Mouse (Mus musculus) heart, embryonic 14.5 days (tissue): ENCODE measurements around the gene Pik3r4. TPM values are rescaled to one million over a fixed set of nuclear protein-coding genes. Genes with fewer than 3 reads are reported as not detected.
"Not testable (repeated sequence)": the region's sequence is repeated elsewhere in the genome, so short reads cannot be mapped to it uniquely, and the experiment has no call there.

Experiments
- ATAC-seq: fragments of 200-750 bp; cut with Nextera tagmentation; 2 replicates; pipeline ENCODE4 v1.8.0; 2017; ENCODE audit warnings: low read depth, moderate TSS enrichment; ENCODE audit not compliant: insufficient number of reproducible peaks, insufficient read depth, low FRiP score
- H3K27ac ChIP-seq, 2 experiments: fragments of 200-500 bp in 1 of 2; fragments of 300-500 bp in 1 of 2; sonication (generic) in 1 of 2; replicated peaks in 1 of 2; 2 replicates each; pipeline ENCODE4 v1.5.1; 2012 to 2014; ENCODE audit warnings: low read depth in 2 of 2, low read length in 2 of 2, control low read depth in 1 of 2, mild to moderate bottlenecking in 1 of 2, mixed read lengths in 1 of 2; ENCODE audit not compliant: control insufficient read depth in 1 of 2, insufficient read depth in 1 of 2
- H3K27me3 ChIP-seq: fragments of 300-500 bp; sonication (generic); 2 replicates; pipeline ENCODE4 v1.6.1; 2014; ENCODE audit warnings: mild to moderate bottlenecking, low read length, control low read depth; ENCODE audit not compliant: control insufficient read depth, insufficient read depth
- H3K36me3 ChIP-seq: fragments of 300-500 bp; sonication (generic); 2 replicates; pipeline ENCODE4 v1.6.1; 2014; ENCODE audit warnings: mild to moderate bottlenecking, control low read depth, low read length, mixed read lengths; ENCODE audit not compliant: control insufficient read depth, insufficient read depth
- H3K4me1 ChIP-seq, 2 experiments: fragments of 200-500 bp in 1 of 2; fragments of 300-500 bp in 1 of 2; sonication (generic) in 1 of 2; 2 replicates each; pipeline ENCODE4 v1.6.1; 2012 to 2014; ENCODE audit warnings: low read length in 2 of 2, control low read depth in 1 of 2, mixed read lengths in 1 of 2; ENCODE audit not compliant: control insufficient read depth in 2 of 2, insufficient read depth in 2 of 2
- H3K4me2 ChIP-seq: fragments of 300-500 bp; sonication (generic); 2 replicates; pipeline ENCODE4 v1.6.1; 2014; ENCODE audit warnings: mild to moderate bottlenecking, low read length
- H3K4me3 ChIP-seq, 2 experiments: fragments of 200-500 bp in 1 of 2; fragments of 300-500 bp in 1 of 2; sonication (generic) in 1 of 2; 2 replicates each; pipeline ENCODE4 v1.5.1; 2012 to 2014; ENCODE audit warnings: low read length in 2 of 2, mild to moderate bottlenecking in 2 of 2, control low read depth in 1 of 2, low read depth in 1 of 2, moderate library complexity in 1 of 2; ENCODE audit not compliant: control insufficient read depth in 1 of 2, insufficient read depth in 1 of 2
- H3K9ac ChIP-seq: fragments of 300-500 bp; sonication (generic); 2 replicates; pipeline ENCODE4 v1.6.1; 2014; ENCODE audit warnings: mild to moderate bottlenecking, low read length
- H3K9me3 ChIP-seq: fragments of 300-500 bp; sonication (generic); 2 replicates; pipeline ENCODE4 v1.6.1; 2016; ENCODE audit warnings: low read length, control low read depth; ENCODE audit not compliant: control insufficient read depth
- WGBS: fragments of 180-500 bp; shearing (Covaris S2); extraction: QIAGEN DNeasy Blood & Tissue Kit; methylation state at CpG from one replicate; pipeline ENCODE4 v1.1.7; 2014; 5-methylcytosine and 5-hydroxymethylcytosine counted together
- polyA plus RNA-seq: library from polyadenylated mRNA; unstranded; fragments of >200 nt; fragmentation: Nextera tagmentation; extraction: Ambion mirVana; gene quantifications from 2 replicates; pipeline ENCODE4 v1.2.1, GENCODE M21; 2014

Pik3r4 gene
- polyA plus RNA-seq, 1 experiment from 2014 or later = 19.8 TPM

- peaks cover 19% of the 10 kb centered on the region for H3K36me3 ChIP-seq
- not testable (repeated sequence) for ATAC-seq, H3K4me1 ChIP-seq, H3K27me3 ChIP-seq, H3K9me3 ChIP-seq, H3K27ac ChIP-seq, H3K4me3 ChIP-seq, H3K4me2 ChIP-seq, H3K9ac ChIP-seq
- WGBS = 63% methylated on average over 6 of the region's 6 CpGs
These were observed 1.4 kb upstream of the Pik3r4 start for GRCm38 (mm10) chr9:105641377-105641776.

DNA sequence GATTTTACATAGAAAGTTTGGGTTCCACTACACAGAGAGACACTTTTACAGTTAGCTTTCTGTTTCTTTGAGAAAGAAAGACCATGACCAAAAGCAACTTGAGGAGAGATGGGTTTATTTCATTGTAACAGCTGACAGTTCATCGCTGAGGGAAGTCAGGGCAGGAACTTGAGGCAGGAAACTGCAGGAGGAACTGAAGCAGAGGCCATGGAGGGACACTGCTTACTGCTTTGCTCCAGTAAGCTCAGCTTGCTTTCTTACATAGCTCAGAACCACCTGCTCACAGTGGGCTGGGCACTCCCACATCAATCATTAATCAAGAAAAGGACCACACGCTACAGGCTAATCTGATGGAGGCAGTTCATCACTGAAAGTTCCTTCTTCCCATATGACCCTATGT is 13.4 kb downstream of the Pik3r4 start:
- 75% methylated on average over 2 of the region's 2 CpGs for WGBS
- Histone ChIP-seq H3K9ac (no peak overlapping the region), H3K27me3 (no peaks in the 10 kb centered on the region), H3K36me3 (peaks cover 73% of the 10 kb centered on the region), H3K4me2 (no peak overlapping the region), H3K4me3 (no peak overlapping the region), H3K9me3 (no peaks in the 10 kb centered on the region), H3K4me1 (no peaks in the 10 kb centered on the region), H3K27ac (no peak overlapping the region)
- ATAC-seq = no peak

DNA sequence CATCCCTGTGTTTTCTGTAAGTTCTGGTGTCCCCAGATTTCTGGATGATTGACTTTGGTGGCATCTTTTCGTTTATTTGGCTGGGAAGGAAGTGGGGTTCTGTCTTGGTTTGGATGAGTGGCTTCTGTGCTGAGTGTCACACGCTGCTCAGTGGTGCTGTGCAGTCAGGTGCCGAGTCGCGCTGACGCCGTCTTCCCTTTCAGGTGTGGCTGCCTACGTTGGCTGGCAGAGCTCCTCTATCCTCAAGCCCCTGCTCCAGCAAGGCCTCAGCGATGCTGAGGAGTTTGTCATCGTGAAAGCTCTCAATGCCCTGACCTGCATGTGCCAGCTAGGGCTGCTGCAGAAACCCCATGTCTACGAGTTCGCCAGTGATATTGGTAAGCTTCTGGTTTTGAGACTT is 15.4 kb downstream of the Pik3r4 start:
- 94% methylated on average over 12 of the region's 12 CpGs for WGBS
- ATAC-seq = no peak
- H3K4me1 ChIP-seq = no peaks in the 10 kb centered on the region
- no peak overlapping the region for H3K4me2 ChIP-seq
- H3K27me3 ChIP-seq = no peaks in the 10 kb centered on the region
- H3K27ac ChIP-seq = no peak overlapping the region
- no peak overlapping the region for H3K4me3 ChIP-seq
- no peaks in the 10 kb centered on the region for H3K9me3 ChIP-seq
- H3K9ac ChIP-seq = no peak overlapping the region
- H3K36me3 ChIP-seq = peaks cover 76% of the 10 kb centered on the region

GRCm38 (mm10) chr9:105659877-105660276 is 17.1 kb downstream of the Pik3r4 start:
- H3K4me2 ChIP-seq = no peak overlapping the region
- H3K27me3 ChIP-seq = no peaks in the 10 kb centered on the region
- H3K9me3 ChIP-seq = no peaks in the 10 kb centered on the region
- peaks cover 75% of the 10 kb centered on the region for H3K36me3 ChIP-seq
- no peaks in the 10 kb centered on the region for H3K4me1 ChIP-seq
- ATAC-seq = no peak
- WGBS = 92% methylated on average over 6 of the region's 6 CpGs
- H3K27ac ChIP-seq = no peak overlapping the region
- H3K4me3 ChIP-seq = no peak overlapping the region
- H3K9ac ChIP-seq = no peak overlapping the region

- no peak overlapping the region for H3K9ac ChIP-seq
- H3K4me1 ChIP-seq = no peaks in the 10 kb centered on the region
- no peak overlapping the region for H3K27ac ChIP-seq
- ATAC-seq = no peak
- H3K27me3 ChIP-seq = no peaks in the 10 kb centered on the region
- H3K4me2 ChIP-seq = no peak overlapping the region
- no peak overlapping the region for H3K4me3 ChIP-seq
- H3K9me3 ChIP-seq = no peaks in the 10 kb centered on the region
- 74% methylated on average over 7 of the region's 7 CpGs for WGBS
- H3K36me3 ChIP-seq = peaks cover 81% of the 10 kb centered on the region
These were observed 22.5 kb downstream of the Pik3r4 start for GRCm38 (mm10) chr9:105665269-105665668.

DNA sequence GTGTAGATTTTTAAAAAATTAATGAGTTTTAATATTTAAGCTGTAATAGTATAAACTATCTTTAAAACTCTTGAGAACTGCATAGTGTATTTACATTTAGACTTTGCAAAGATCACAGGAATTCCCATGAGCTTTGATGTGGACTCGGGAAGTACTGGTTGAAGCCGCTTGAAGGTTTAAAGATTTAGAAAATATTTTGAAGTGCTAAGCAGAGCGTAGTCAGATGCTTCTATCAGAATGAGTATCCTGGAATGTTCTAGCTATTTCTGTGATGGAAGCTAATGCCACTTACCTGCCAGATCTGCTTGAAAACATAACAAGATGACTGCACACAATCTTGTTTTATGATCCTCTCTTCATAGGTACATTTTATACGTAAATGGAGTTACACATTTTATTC is 28.1 kb downstream of the Pik3r4 start:
- WGBS = 92% methylated on average over 4 of the region's 4 CpGs
- no peaks in the 10 kb centered on the region for H3K27me3 ChIP-seq
- no peak overlapping the region for H3K4me3 ChIP-seq
- no peak for ATAC-seq
- H3K27ac ChIP-seq = no peak overlapping the region
- no peaks in the 10 kb centered on the region for H3K9me3 ChIP-seq
- H3K4me2 ChIP-seq = no peak overlapping the region
- H3K36me3 ChIP-seq = peaks cover 82% of the 10 kb centered on the region
- no peak overlapping the region for H3K9ac ChIP-seq
- no peaks in the 10 kb centered on the region for H3K4me1 ChIP-seq

- H3K9me3 ChIP-seq = no peaks in the 10 kb centered on the region
- no peak overlapping the region for H3K4me3 ChIP-seq
- H3K27ac ChIP-seq = no peak overlapping the region
- ATAC-seq = no peak
- no peak overlapping the region for H3K4me2 ChIP-seq
- WGBS = 77% methylated on average over 2 of the region's 2 CpGs
- H3K27me3 ChIP-seq = no peaks in the 10 kb centered on the region
- no peaks in the 10 kb centered on the region for H3K4me1 ChIP-seq
- no peak overlapping the region for H3K9ac ChIP-seq
- H3K36me3 ChIP-seq = peaks cover 84% of the 10 kb centered on the region
These were observed 29.3 kb downstream of the Pik3r4 start for GRCm38 (mm10) chr9:105672032-105672431.

DNA sequence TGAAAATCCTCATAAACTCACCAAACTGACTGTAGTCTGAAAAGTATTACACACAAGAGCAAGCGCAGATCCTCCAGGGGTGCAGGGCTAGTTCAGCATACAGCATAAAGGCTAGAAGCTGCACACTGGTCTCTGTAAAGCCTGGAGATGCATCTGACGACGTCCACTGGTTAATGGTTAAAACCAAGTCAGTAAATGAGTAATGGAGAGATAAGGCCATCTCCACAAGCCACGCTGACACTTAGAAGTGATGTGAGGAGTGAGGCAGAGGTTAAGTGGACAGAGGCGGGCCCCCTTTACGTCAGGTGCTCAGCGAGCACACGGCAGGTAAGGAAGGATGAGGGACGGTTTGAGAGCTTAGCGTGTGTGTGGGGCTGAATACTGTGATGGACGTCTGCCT is 33.2 kb downstream of the Pik3r4 start:
- H3K9me3 ChIP-seq = no peaks in the 10 kb centered on the region
- no peak overlapping the region for H3K9ac ChIP-seq
- H3K27me3 ChIP-seq = no peaks in the 10 kb centered on the region
- H3K27ac ChIP-seq = no peak overlapping the region
- H3K36me3 ChIP-seq = peaks cover 76% of the 10 kb centered on the region
- no peaks in the 10 kb centered on the region for H3K4me1 ChIP-seq
- no peak overlapping the region for H3K4me2 ChIP-seq
- WGBS = 77% methylated on average over 11 of the region's 11 CpGs
- H3K4me3 ChIP-seq = no peak overlapping the region
- no peak for ATAC-seq
